Mouse (Mus musculus) megakaryocyte, embryonic 14.5 days (primary cell): ENCODE measurements around the gene Ptprg. TPM values are rescaled to one million over a fixed set of nuclear protein-coding genes. Genes with fewer than 3 reads are reported as not detected.

Experiments used
- H3K27me3 ChIP-seq: replicated peaks from 2 replicates; pipeline ENCODE3; 2012; ENCODE audit warnings: inconsistent platforms
- H3K36me3 ChIP-seq: replicated peaks from 2 replicates; pipeline ENCODE3; 2012; ENCODE audit warnings: low read length, inconsistent platforms, mixed read lengths
- H3K4me1 ChIP-seq: 2 replicates; pipeline ENCODE4 v1.6.1; 2012; ENCODE audit warnings: inconsistent platforms
- H3K4me3 ChIP-seq: replicated peaks from 2 replicates; pipeline ENCODE3; 2012; ENCODE audit warnings: moderate library complexity, mild to moderate bottlenecking, inconsistent platforms
- H3K9me3 ChIP-seq: 2 replicates; pipeline ENCODE4 v1.6.1; 2012; ENCODE audit warnings: inconsistent platforms
- FLI1 ChIP-seq: IDR thresholded peaks from 2 replicates; pipeline ENCODE4 v1.6.1; 2012; ENCODE audit warnings: low read length, inconsistent platforms, mixed read lengths
- GATA1 ChIP-seq: IDR thresholded peaks from 3 replicates; pipeline ENCODE4 v1.6.1; 2012; ENCODE audit warnings: mixed read lengths, low read length, inconsistent platforms, borderline replicate concordance
- polyA plus RNA-seq: library from polyadenylated mRNA; stranded (reverse); fragments of >175 nt; gene quantifications from 2 replicates; pipeline ENCODE4 v1.2.3, GENCODE M21; 2012; ENCODE audit warnings: low replicate concordance; ENCODE audit not compliant: insufficient read depth

Gene Ptprg
- polyA plus RNA-seq, 1 experiment: 0.09 TPM

- peaks cover 4% of the 10 kb centered on the region; the same call in 1 of the 2 replicates for H3K9me3 ChIP-seq
- H3K27me3 ChIP-seq: no peaks in the 10 kb centered on the region
- no peaks in the 10 kb centered on the region for H3K4me1 ChIP-seq
- no peaks in the 10 kb centered on the region for H3K36me3 ChIP-seq
- H3K4me3 ChIP-seq: no peak overlapping the region
- TF ChIP-seq FLI1 (no peak), GATA1 (no peak)
These were observed 302.2 kb downstream of the Ptprg start for GRCm38 (mm10) chr14:11855499-11855898.

- H3K4me1 ChIP-seq: no peaks in the 10 kb centered on the region
- H3K4me3 ChIP-seq: no peak overlapping the region
- TF ChIP-seq GATA1 (no peak), FLI1 (no peak)
- H3K27me3 ChIP-seq: no peaks in the 10 kb centered on the region
- H3K36me3 ChIP-seq: no peaks in the 10 kb centered on the region
- peaks cover 4% of the 10 kb centered on the region; the same call in 1 of the 2 replicates for H3K9me3 ChIP-seq
These were observed 304.7 kb downstream of the Ptprg start for GRCm38 (mm10) chr14:11857928-11858481.

- peaks cover 4% of the 10 kb centered on the region; the same call in 1 of the 2 replicates for H3K9me3 ChIP-seq
- no peaks in the 10 kb centered on the region for H3K27me3 ChIP-seq
- no peaks in the 10 kb centered on the region for H3K36me3 ChIP-seq
- TF ChIP-seq FLI1 (no peak), GATA1 (no peak)
- no peak overlapping the region for H3K4me3 ChIP-seq
- H3K4me1 ChIP-seq: no peaks in the 10 kb centered on the region
These were observed 310.0 kb downstream of the Ptprg start for GRCm38 (mm10) chr14:11863286-11863685.

- Histone ChIP-seq H3K9me3 (peaks cover 4% of the 10 kb centered on the region; the same call in 1 of the 2 replicates), H3K36me3 (no peaks in the 10 kb centered on the region), H3K4me1 (no peaks in the 10 kb centered on the region), H3K4me3 (no peak overlapping the region), H3K27me3 (no peaks in the 10 kb centered on the region)
- no peak for TF ChIP-seq FLI1
- no peak for TF ChIP-seq GATA1
These were observed 311.5 kb downstream of the Ptprg start for GRCm38 (mm10) chr14:11864840-11865239.

GRCm38 (mm10) chr14:11865332-11865731 is 312.0 kb downstream of the Ptprg start:
- TF ChIP-seq GATA1 (no peak), FLI1 (no peak)
- H3K9me3 ChIP-seq: peaks cover 4% of the 10 kb centered on the region; the same call in 1 of the 2 replicates
- H3K36me3 ChIP-seq: no peaks in the 10 kb centered on the region
- no peaks in the 10 kb centered on the region for H3K4me1 ChIP-seq
- H3K4me3 ChIP-seq: no peak overlapping the region
- H3K27me3 ChIP-seq: no peaks in the 10 kb centered on the region

- no peaks in the 10 kb centered on the region for H3K27me3 ChIP-seq
- H3K9me3 ChIP-seq: peaks cover 4% of the 10 kb centered on the region; the same call in 1 of the 2 replicates
- TF ChIP-seq FLI1 (no peak), GATA1 (no peak)
- H3K36me3 ChIP-seq: no peaks in the 10 kb centered on the region
- H3K4me1 ChIP-seq: no peaks in the 10 kb centered on the region
- no peak overlapping the region for H3K4me3 ChIP-seq
These were observed 312.5 kb downstream of the Ptprg start for GRCm38 (mm10) chr14:11865872-11866271.

GRCm38 (mm10) chr14:11866416-11866815 is 313.1 kb downstream of the Ptprg start:
- TF ChIP-seq GATA1 (no peak), FLI1 (no peak)
- Histone ChIP-seq H3K4me3 (no peak overlapping the region), H3K9me3 (peaks cover 4% of the 10 kb centered on the region; the same call in 1 of the 2 replicates), H3K4me1 (no peaks in the 10 kb centered on the region), H3K27me3 (no peaks in the 10 kb centered on the region), H3K36me3 (no peaks in the 10 kb centered on the region)

GRCm38 (mm10) chr14:11868636-11869035 is 315.3 kb downstream of the Ptprg start:
- Histone ChIP-seq H3K4me3 (no peak overlapping the region), H3K4me1 (no peaks in the 10 kb centered on the region), H3K36me3 (no peaks in the 10 kb centered on the region), H3K9me3 (no peaks in the 10 kb centered on the region), H3K27me3 (no peaks in the 10 kb centered on the region)
- no peak for TF ChIP-seq FLI1
- no peak for TF ChIP-seq GATA1

GRCm38 (mm10) chr14:11871752-11872344 is 318.5 kb downstream of the Ptprg start:
- H3K4me3 ChIP-seq: no peak overlapping the region
- peaks cover 9% of the 10 kb centered on the region; the same call in 1 of the 2 replicates for H3K9me3 ChIP-seq
- H3K27me3 ChIP-seq: no peaks in the 10 kb centered on the region
- no peaks in the 10 kb centered on the region for H3K36me3 ChIP-seq
- H3K4me1 ChIP-seq: no peaks in the 10 kb centered on the region
- TF ChIP-seq GATA1: no peak
- no peak for TF ChIP-seq FLI1

GRCm38 (mm10) chr14:11874266-11874665 is 320.9 kb downstream of the Ptprg start:
- H3K27me3 ChIP-seq: no peaks in the 10 kb centered on the region
- TF ChIP-seq FLI1: no peak
- TF ChIP-seq GATA1: no peak
- H3K36me3 ChIP-seq: no peaks in the 10 kb centered on the region
- H3K9me3 ChIP-seq: peaks cover 9% of the 10 kb centered on the region; the same call in 1 of the 2 replicates
- H3K4me3 ChIP-seq: no peak overlapping the region
- no peaks in the 10 kb centered on the region for H3K4me1 ChIP-seq
